Mouse (Mus musculus): Measurements from ENCODE around the gene Abhd17a.

GRCm38 (mm10) chr10:80620365-80620764 lies 30.2 kb upstream of the Abhd17a start:
- TF ChIP-seq CTCF (IDR thresholded peaks at IDR 0.05; ENCODE audit: insufficient read depth, low read depth, low read length) (no peak), POLR2A (IDR thresholded peaks at IDR 0.05; ENCODE audit: insufficient read depth, low read depth, low read length) (no peak)
